Mouse (Mus musculus) neural tube, embryonic 11.5 days (tissue): ENCODE results near the gene Bbc3. TPM values are rescaled to one million over a fixed set of nuclear protein-coding genes. Genes with fewer than 3 reads are reported as not detected.

Source experiments
- ATAC-seq: fragments of 200-750 bp; cut with Nextera tagmentation; 2 replicates; pipeline ENCODE4 v1.8.0; 2017; ENCODE audit warnings: moderate number of reproducible peaks, mild to moderate bottlenecking, moderate TSS enrichment, moderate library complexity; ENCODE audit not compliant: insufficient read depth, low FRiP score, low TSS enrichment
- DNase-seq: peaks from one replicate; pipeline ENCODE4 v3.0.0-alpha.2; 2015; ENCODE audit warnings: low spot score
- H3K27ac ChIP-seq: fragments of 300-500 bp; sonication (generic); 2 replicates; pipeline ENCODE4 v1.5.1; 2014; ENCODE audit warnings: low read depth, mild to moderate bottlenecking, low read length
- H3K27me3 ChIP-seq: fragments of 300-500 bp; sonication (generic); 2 replicates; pipeline ENCODE4 v1.6.1; 2014; ENCODE audit warnings: mild to moderate bottlenecking, low read length, mixed read lengths; ENCODE audit not compliant: control insufficient read depth, insufficient read depth
- H3K36me3 ChIP-seq: fragments of 300-500 bp; sonication (generic); 2 replicates; pipeline ENCODE4 v1.6.1; 2014; ENCODE audit warnings: mild to moderate bottlenecking, low read length, moderate library complexity, mixed read lengths; ENCODE audit not compliant: control insufficient read depth, insufficient read depth
- H3K4me1 ChIP-seq: fragments of 300-500 bp; sonication (generic); 2 replicates; pipeline ENCODE4 v1.6.1; 2014; ENCODE audit warnings: low read length, mixed read lengths; ENCODE audit not compliant: control insufficient read depth, insufficient read depth
- H3K4me2 ChIP-seq: fragments of 300-500 bp; sonication (generic); 2 replicates; pipeline ENCODE4 v1.6.1; 2014; ENCODE audit warnings: low read depth, mild to moderate bottlenecking, moderate library complexity
- H3K4me3 ChIP-seq: fragments of 300-500 bp; sonication (generic); 2 replicates; pipeline ENCODE4 v1.5.1; 2014; ENCODE audit warnings: low read depth, low read length
- H3K9ac ChIP-seq: fragments of 300-500 bp; sonication (generic); 2 replicates; pipeline ENCODE4 v1.6.1; 2014; ENCODE audit warnings: mild to moderate bottlenecking, low read length
- H3K9me3 ChIP-seq: fragments of 300-500 bp; sonication (generic); 2 replicates; pipeline ENCODE4 v1.6.1; 2016; ENCODE audit warnings: low read length; ENCODE audit not compliant: control insufficient read depth
- WGBS: fragments of 180-500 bp; shearing (Covaris S2); extraction: QIAGEN DNeasy Blood & Tissue Kit; methylation state at CpG from one replicate; pipeline ENCODE4 v1.1.7; 2014; 5-methylcytosine and 5-hydroxymethylcytosine counted together
- polyA plus RNA-seq: library from polyadenylated mRNA; unstranded; fragments of >200 nt; fragmentation: Nextera tagmentation; extraction: Ambion mirVana; gene quantifications from 2 replicates; pipeline ENCODE4 v1.2.1, GENCODE M21; 2014

The Bbc3 gene
- polyA plus RNA-seq, 1 experiment from 2014 or later = 11.9 TPM

GRCm38 (mm10) chr7:16286026-16286961, 21.9 kb upstream of the Bbc3 start, which contains the start of gene Ccdc9:
Ccdc9 (minus strand) TSS chr7:16286795.
- Histone ChIP-seq H3K4me1 (no peaks in the 10 kb centered on the region; the same call in 1 of the 2 replicates), H3K4me3 (peak within 1 kb of the TSS; percentile 75), H3K9me3 (no peaks in the 10 kb centered on the region), H3K9ac (peak within 1 kb of the TSS; percentile 77), H3K4me2 (peak within 1 kb of the TSS; percentile 42), H3K27me3 (no peaks in the 10 kb centered on the region), H3K36me3 (0 out of 2 replicates have a peak, but pooled peaks cover 2% of the 10 kb centered on the region), H3K27ac (peak within 1 kb of the TSS; percentile 90)
- DNase-seq = peak; percentile 99
- under 1% methylated on average over 66 of the region's 70 CpGs for WGBS
- peak; percentile 95 for ATAC-seq

- no peaks in the 10 kb centered on the region; the same call in 1 of the 2 replicates for H3K4me1 ChIP-seq
- 86% methylated on average over 2 of the region's 2 CpGs for WGBS
- H3K36me3 ChIP-seq = 0 out of 2 replicates have a peak, but pooled peaks cover 2% of the 10 kb centered on the region
- H3K4me2 ChIP-seq = peak overlapping the region; percentile 42
- no peak overlapping the region for H3K27ac ChIP-seq
- H3K9ac ChIP-seq = peak overlapping the region; percentile 77
- H3K27me3 ChIP-seq = no peaks in the 10 kb centered on the region
- peak overlapping the region; percentile 75 for H3K4me3 ChIP-seq
- DNase-seq = no peak
- no peaks in the 10 kb centered on the region for H3K9me3 ChIP-seq
- ATAC-seq = no peak
Measured at GRCm38 (mm10) chr7:16287016-16287415, 21.2 kb upstream of the Bbc3 start.

- DNase-seq (no peak), ATAC-seq (no peak)
- H3K9me3 ChIP-seq = no peaks in the 10 kb centered on the region
- no peak overlapping the region for H3K4me2 ChIP-seq
- H3K4me1 ChIP-seq = no peaks in the 10 kb centered on the region; the same call in 1 of the 2 replicates
- H3K36me3 ChIP-seq = no peaks in the 10 kb centered on the region
- H3K27ac ChIP-seq = no peak overlapping the region
- H3K4me3 ChIP-seq = no peak overlapping the region
- WGBS = 77% methylated on average over 1 of the region's 1 CpGs
- no peaks in the 10 kb centered on the region for H3K27me3 ChIP-seq
- no peak overlapping the region for H3K9ac ChIP-seq
Measured at GRCm38 (mm10) chr7:16287791-16288190, 20.4 kb upstream of the Bbc3 start.

GRCm38 (mm10) chr7:16294346-16294745, 13.8 kb upstream of the Bbc3 start:
- WGBS = 30% methylated on average over 4 of the region's 4 CpGs
- no peak overlapping the region for H3K4me3 ChIP-seq
- H3K36me3 ChIP-seq = no peaks in the 10 kb centered on the region
- no peaks in the 10 kb centered on the region for H3K27me3 ChIP-seq
- DNase-seq (peak; percentile 49), ATAC-seq (peak; percentile 6; the same call in 1 of the 2 replicates)
- no peak overlapping the region; the same call in 1 of the 2 replicates for H3K27ac ChIP-seq
- H3K9me3 ChIP-seq = no peaks in the 10 kb centered on the region
- H3K4me2 ChIP-seq = 0 out of 2 replicates have a peak overlapping the region, but pooled peaks have one; percentile 84
- H3K9ac ChIP-seq = no peak overlapping the region
- peaks cover 6% of the 10 kb centered on the region for H3K4me1 ChIP-seq

- Histone ChIP-seq H3K4me2 (peak overlapping the region; percentile 84), H3K4me3 (peak overlapping the region; percentile 35), H3K9me3 (no peaks in the 10 kb centered on the region), H3K27me3 (no peaks in the 10 kb centered on the region), H3K4me1 (peaks cover 6% of the 10 kb centered on the region), H3K27ac (peak overlapping the region; percentile 62), H3K36me3 (no peaks in the 10 kb centered on the region), H3K9ac (peak overlapping the region; percentile 52)
- peak; percentile 94 for DNase-seq
- under 1% methylated on average over 23 of the region's 23 CpGs for WGBS
- peak; percentile 64 for ATAC-seq
Measured at GRCm38 (mm10) chr7:16294837-16295236, 13.4 kb upstream of the Bbc3 start.

GRCm38 (mm10) chr7:16295321-16295900, 12.8 kb upstream of the Bbc3 start:
- DNase-seq (peak; percentile 84), ATAC-seq (peak; percentile 48)
- Histone ChIP-seq H3K27me3 (no peaks in the 10 kb centered on the region), H3K9me3 (no peaks in the 10 kb centered on the region), H3K4me2 (peak overlapping the region; percentile 84), H3K27ac (peak overlapping the region; percentile 62), H3K36me3 (no peaks in the 10 kb centered on the region), H3K9ac (peak overlapping the region; percentile 52), H3K4me3 (peak overlapping the region; percentile 35), H3K4me1 (peaks cover 6% of the 10 kb centered on the region)
- WGBS = 3% methylated on average over 40 of the region's 41 CpGs

GRCm38 (mm10) chr7:16296146-16296545, 12.0 kb upstream of the Bbc3 start:
- Histone ChIP-seq H3K9me3 (no peaks in the 10 kb centered on the region), H3K27ac (no peak overlapping the region), H3K4me1 (peaks cover 6% of the 10 kb centered on the region), H3K36me3 (no peaks in the 10 kb centered on the region), H3K27me3 (no peaks in the 10 kb centered on the region), H3K4me3 (no peak overlapping the region), H3K9ac (no peak overlapping the region), H3K4me2 (no peak overlapping the region; the same call in 1 of the 2 replicates)
- no peak for ATAC-seq
- WGBS = 45% methylated on average over 2 of the region's 2 CpGs
- no peak for DNase-seq

GRCm38 (mm10) chr7:16296766-16297390, 11.3 kb upstream of the Bbc3 start:
- 2% methylated on average over 21 of the region's 22 CpGs for WGBS
- DNase-seq (peak; percentile 87), ATAC-seq (no peak)
- no peaks in the 10 kb centered on the region for H3K27me3 ChIP-seq
- 0 out of 2 replicates have a peak overlapping the region, but pooled peaks have one; percentile 24 for H3K27ac ChIP-seq
- H3K4me1 ChIP-seq = peaks cover 6% of the 10 kb centered on the region
- H3K9me3 ChIP-seq = no peaks in the 10 kb centered on the region
- peak overlapping the region; percentile 51 for H3K4me2 ChIP-seq
- peak overlapping the region; percentile 42; the same call in 1 of the 2 replicates for H3K9ac ChIP-seq
- H3K4me3 ChIP-seq = peak overlapping the region; percentile 21
- H3K36me3 ChIP-seq = no peaks in the 10 kb centered on the region
